Mouse (Mus musculus): ENCODE measurements at regions not wholly inside any gene's neighbourhood (a gene's known extent, or its start where the extent isn't known, plus 50 kb on each side); places are given as distances from the start of the nearest gene placed in this dataset.
A peak's percentile ranks its signal among the peaks of the same experiment; 100 is the strongest.

DNA sequence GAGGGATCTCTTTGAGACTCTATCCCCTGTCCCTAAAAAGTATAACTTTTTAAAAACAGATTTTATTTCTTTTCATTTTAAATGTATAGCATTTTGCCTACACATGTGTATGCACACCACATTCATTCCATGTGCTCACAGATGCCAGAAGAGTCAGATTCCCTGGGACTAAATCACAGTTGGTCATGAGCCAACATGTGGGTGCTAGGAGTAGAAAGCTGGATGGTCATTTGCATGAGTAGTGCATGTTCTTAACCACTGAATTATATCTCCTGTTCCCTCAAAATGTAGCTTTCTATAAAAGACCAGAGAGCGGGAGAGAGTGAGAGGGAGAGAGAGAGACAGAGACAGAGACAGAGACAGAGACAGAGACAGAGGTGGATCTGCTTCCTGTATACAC is 281.6 kb upstream of the Impad1 start:
- TF ChIP-seq CTCF (IDR thresholded peaks at IDR 0.05; ENCODE audit: borderline replicate concordance, extremely low read depth, insufficient read depth, insufficient read length): no peak
- no peak for TF ChIP-seq POLR2A (IDR thresholded peaks at IDR 0.05; ENCODE audit: borderline replicate concordance, extremely low read depth, insufficient read depth, insufficient read length, poor library complexity, severe bottlenecking)
- DNase-seq (ENCODE audit: low read depth): no peak

DNA sequence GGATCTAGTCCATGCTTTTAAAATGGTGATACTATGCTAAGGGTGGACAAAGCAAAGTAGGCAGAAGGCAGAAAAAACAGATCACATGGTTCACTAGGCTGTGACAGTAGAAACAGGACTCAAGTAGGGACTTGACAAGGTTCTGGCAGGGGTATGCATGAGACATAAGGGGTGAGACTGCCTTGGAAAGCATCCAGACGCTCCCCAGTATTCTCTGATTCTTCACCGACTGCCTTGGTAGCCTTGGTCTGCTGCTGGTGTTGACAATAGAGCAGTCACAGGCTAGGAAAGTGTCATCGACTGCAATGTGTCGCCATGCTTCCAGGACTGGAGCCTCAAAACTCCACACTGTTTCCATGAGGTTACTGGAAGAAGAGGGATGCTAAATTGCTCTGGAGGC is 278.1 kb upstream of the Impad1 start:
- TF ChIP-seq POLR2A (IDR thresholded peaks at IDR 0.05; ENCODE audit: borderline replicate concordance, extremely low read depth, insufficient read depth, insufficient read length, poor library complexity, severe bottlenecking) (no peak), CTCF (IDR thresholded peaks at IDR 0.05; ENCODE audit: borderline replicate concordance, extremely low read depth, insufficient read depth, insufficient read length) (no peak)
- DNase-seq (ENCODE audit: low read depth): peak; percentile 43

DNA sequence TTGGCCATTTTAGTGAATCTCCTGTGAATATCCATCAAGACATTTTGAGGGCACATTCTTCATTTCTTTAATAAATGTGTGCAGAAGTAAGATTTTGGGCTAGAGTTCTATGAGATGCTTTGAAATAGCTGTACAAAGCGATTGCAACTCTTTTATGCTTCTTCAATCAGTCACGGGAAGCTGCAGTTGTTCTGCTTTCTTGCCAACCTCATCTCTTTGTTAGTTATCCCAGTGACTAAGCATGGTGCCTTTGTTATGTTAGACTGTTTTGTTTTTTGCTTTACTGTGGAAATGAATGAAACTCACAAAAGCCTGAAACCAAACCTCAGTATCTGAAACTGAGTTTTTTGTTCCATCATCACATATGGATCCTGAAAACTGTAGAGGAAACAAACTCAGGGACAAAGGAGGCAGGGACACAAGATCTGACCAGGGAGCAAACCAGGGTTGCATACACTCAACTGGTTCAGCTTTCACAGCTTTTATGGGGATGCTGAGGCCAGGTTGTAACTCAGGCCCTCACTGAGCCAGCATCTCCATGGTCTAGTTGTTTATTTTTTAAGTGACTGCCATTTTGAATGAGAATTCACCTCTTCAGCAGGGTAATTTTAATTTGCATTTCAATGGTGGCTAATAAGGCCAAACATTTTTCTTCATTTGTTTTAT is 266.3 kb upstream of the Impad1 start:
- TF ChIP-seq POLR2A (IDR thresholded peaks at IDR 0.05; ENCODE audit: borderline replicate concordance, extremely low read depth, insufficient read depth, insufficient read length, poor library complexity, severe bottlenecking): no peak
- TF ChIP-seq CTCF (IDR thresholded peaks at IDR 0.05; ENCODE audit: borderline replicate concordance, extremely low read depth, insufficient read depth, insufficient read length): no peak
- peak; percentile 57 for DNase-seq (ENCODE audit: low read depth)

DNA sequence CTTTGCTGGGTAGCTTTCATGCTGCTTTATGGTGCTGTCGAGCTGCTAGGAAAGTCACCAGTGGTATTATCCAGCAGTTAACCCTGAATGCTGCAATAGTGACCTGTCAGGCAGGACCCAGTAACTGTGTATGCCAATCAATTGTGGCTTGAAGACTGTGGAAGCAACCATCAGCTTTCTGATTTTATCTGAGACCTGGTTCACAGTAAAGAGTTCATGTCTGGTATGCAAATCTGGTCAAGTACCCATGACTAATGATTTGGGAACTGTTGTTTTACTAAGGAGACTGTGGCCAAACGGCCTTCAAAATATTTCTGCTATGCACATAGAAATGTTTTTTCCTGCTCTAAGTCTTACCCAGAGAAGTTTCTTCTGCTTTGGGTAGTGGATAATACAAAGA is 236.8 kb upstream of the Impad1 start:
- DNase-seq (ENCODE audit: low read depth): no peak

DNA sequence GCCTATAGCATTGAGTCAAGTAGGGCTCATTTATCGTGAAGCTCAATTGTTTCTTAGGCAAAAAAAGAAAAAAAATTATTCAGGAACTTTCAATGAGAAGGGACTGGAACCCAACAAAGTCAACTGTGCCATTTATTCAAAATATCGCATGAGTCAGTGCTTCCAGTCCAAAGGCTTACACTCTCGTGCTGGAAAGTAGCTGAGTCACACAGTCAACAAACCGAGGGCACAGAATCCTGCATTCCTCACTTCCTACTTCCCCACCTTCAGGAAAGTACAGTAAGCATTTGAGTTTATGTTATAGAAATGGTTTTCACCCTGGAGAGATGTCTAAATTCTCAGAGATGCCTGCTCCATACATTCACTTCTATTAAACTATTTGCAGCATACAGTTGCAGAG is 194.3 kb upstream of the Impad1 start:
- no peak for DNase-seq (ENCODE audit: low read depth)
- TF ChIP-seq POLR2A (IDR thresholded peaks at IDR 0.05; ENCODE audit: borderline replicate concordance, extremely low read depth, insufficient read depth, insufficient read length, poor library complexity, severe bottlenecking): no peak
- no peak for TF ChIP-seq CTCF (IDR thresholded peaks at IDR 0.05; ENCODE audit: borderline replicate concordance, extremely low read depth, insufficient read depth, insufficient read length)

More for the DNA sequence above, 236.8 kb upstream of the Impad1 start:
- TF ChIP-seq CTCF (IDR thresholded peaks at IDR 0.05; ENCODE audit: borderline replicate concordance, extremely low read depth, insufficient read depth, insufficient read length) (no peak), POLR2A (IDR thresholded peaks at IDR 0.05; ENCODE audit: borderline replicate concordance, extremely low read depth, insufficient read depth, insufficient read length, poor library complexity, severe bottlenecking) (no peak)

DNA sequence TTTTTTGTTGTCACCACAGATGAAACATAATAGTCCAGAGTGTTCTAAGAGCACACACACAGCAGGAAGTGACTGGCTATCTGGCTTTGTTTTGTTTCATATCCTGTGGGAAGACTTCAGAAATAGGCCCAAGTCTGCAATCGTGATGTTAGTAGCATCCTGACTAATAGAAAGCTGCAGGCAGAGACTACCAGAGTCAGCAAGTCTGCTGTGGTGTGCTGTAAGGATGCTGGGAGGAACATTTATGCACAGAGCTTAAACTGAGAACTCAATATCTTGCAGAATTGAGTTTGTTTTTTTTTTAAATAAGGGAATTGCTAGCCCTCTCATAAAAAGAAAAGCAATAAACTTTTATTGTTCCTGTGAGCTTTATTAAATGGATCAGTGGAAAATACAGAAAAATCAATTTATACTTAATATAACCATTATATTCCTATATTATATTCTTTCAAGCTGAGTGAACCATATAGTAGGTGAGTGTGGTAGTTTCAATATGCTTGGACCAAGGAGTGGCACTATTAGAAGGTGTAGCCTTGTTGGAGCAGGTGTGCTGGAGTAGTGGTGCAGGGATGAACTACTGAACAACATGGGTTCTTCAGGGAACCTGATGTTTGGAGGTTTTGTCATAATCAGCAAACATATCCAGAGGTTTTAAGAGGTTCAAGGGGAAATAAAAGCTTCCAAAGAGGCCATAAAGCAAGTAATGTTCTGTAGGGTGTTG is 190.5 kb upstream of the Impad1 start:
- DNase-seq (ENCODE audit: low read depth): peak; percentile 1
- no peak for TF ChIP-seq POLR2A (IDR thresholded peaks at IDR 0.05; ENCODE audit: borderline replicate concordance, extremely low read depth, insufficient read depth, insufficient read length, poor library complexity, severe bottlenecking)
- no peak for TF ChIP-seq CTCF (IDR thresholded peaks at IDR 0.05; ENCODE audit: borderline replicate concordance, extremely low read depth, insufficient read depth, insufficient read length)

DNA sequence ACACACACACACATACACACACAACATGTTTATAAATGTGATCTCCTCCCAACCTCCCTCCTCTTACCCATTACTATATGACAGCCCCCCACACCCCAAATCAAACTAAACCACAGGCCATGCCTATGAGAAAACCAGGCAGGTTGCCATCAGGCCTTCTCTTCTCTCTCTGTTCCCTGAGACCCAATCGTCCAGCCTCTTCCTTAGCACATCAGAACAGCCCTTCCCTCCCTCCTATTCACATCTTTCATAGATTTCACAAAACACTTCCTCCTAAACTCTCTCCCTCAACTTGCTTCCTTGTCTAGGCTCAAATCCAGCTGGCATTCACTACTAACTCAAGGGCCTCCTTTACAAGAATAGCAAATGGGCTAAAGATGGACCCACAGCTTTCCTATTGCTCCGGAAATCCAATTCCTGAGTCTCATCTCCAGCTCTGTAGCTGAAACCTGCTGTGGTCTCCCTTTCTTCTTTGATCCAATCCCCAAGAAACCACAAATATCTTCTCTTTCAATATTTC is 178.7 kb upstream of the Impad1 start:
- DNase-seq (ENCODE audit: low read depth): peak; percentile 5
- no peak for TF ChIP-seq CTCF (IDR thresholded peaks at IDR 0.05; ENCODE audit: borderline replicate concordance, extremely low read depth, insufficient read depth, insufficient read length)
- TF ChIP-seq POLR2A (IDR thresholded peaks at IDR 0.05; ENCODE audit: borderline replicate concordance, extremely low read depth, insufficient read depth, insufficient read length, poor library complexity, severe bottlenecking): no peak

DNA sequence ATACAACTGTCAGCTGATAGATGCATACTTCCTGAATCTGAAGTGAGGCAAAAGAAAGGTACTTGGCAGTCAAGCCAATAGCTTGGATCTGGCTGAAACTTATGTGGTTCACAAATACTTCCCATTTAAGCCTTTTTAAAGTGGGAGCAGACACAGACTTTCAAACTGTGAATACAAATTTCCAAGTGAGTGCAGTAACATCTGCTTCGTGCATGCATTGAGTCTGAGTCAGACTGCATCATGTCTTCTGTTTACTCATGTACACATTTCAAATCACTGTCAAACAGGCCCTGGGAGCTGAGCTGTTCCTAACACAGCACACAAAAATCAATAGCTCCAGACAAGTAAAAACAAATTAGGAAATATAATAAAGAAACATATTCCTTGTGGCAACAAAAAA is 155.8 kb upstream of the Impad1 start:
- TF ChIP-seq POLR2A (IDR thresholded peaks at IDR 0.05; ENCODE audit: borderline replicate concordance, extremely low read depth, insufficient read depth, insufficient read length, poor library complexity, severe bottlenecking) (no peak), CTCF (IDR thresholded peaks at IDR 0.05; ENCODE audit: borderline replicate concordance, extremely low read depth, insufficient read depth, insufficient read length) (no peak)
- DNase-seq (ENCODE audit: low read depth): peak; percentile 59

DNA sequence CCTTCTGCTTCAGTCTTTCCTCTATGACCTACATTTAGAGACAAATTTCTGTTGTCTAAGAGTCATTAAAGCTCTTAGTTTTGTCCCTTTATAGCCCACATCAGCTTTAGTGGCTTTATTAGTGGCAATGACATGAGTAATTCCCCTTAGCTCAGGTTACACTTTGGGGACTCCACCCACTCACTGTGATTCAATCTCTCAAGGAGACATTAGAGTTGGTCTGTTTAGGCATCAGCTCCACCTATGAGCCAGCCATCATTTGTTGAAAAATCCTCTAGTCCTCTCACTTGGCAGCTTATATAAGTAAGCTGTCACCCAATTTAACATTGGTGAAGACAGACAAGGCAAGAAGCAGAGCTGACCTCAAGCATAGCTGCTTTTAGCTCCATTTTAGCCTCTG is 151.3 kb upstream of the Impad1 start:
- TF ChIP-seq CTCF (IDR thresholded peaks at IDR 0.05; ENCODE audit: borderline replicate concordance, extremely low read depth, insufficient read depth, insufficient read length): no peak
- no peak for TF ChIP-seq POLR2A (IDR thresholded peaks at IDR 0.05; ENCODE audit: borderline replicate concordance, extremely low read depth, insufficient read depth, insufficient read length, poor library complexity, severe bottlenecking)

DNA sequence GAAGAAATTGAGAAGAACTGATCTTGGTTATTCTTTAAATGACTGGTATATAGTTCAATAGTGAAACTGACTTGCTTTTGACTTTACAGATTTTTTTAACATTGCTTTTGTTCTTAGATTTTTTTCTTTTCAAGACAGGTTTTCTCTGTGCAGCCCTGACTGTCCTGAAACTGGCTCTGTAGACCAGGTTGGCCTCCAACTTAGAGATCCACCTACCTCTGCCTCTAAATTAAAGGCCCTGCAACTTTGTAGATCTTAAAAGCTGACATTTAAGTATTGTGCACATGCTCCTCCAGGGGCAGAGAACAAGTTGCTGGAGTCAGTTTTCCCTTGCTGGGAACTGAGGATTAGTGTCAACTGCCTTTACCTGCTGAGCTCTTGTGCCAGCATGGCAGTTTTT is 132.6 kb upstream of the Impad1 start:
- TF ChIP-seq CTCF (IDR thresholded peaks at IDR 0.05; ENCODE audit: borderline replicate concordance, extremely low read depth, insufficient read depth, insufficient read length) (no peak), POLR2A (IDR thresholded peaks at IDR 0.05; ENCODE audit: borderline replicate concordance, extremely low read depth, insufficient read depth, insufficient read length, poor library complexity, severe bottlenecking) (no peak)
- DNase-seq (ENCODE audit: low read depth): no peak

More for the DNA sequence above, 151.3 kb upstream of the Impad1 start:
- DNase-seq (ENCODE audit: low read depth): no peak

DNA sequence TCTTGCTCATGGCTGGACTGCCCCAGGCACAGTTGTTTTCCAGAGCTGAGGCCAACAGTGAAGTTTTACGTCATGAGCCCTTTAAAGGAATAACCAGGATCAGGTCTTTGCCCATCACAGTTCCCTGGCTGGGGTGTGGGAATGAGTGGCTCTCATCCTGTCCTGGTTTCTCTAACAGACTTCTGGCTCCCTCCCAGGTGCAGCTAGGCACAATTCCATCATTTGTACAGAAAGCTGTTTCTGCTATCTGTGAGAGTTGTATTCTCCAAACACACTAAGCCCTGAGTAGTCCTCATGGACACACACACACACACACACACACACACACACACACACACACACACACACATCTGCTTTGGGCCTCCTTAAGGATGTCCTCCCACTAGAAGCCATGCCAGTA is 127.1 kb upstream of the Impad1 start:
- TF ChIP-seq POLR2A (IDR thresholded peaks at IDR 0.05; ENCODE audit: borderline replicate concordance, extremely low read depth, insufficient read depth, insufficient read length, poor library complexity, severe bottlenecking) (no peak), CTCF (IDR thresholded peaks at IDR 0.05; ENCODE audit: borderline replicate concordance, extremely low read depth, insufficient read depth, insufficient read length) (no peak)
- no peak for DNase-seq (ENCODE audit: low read depth)

DNA sequence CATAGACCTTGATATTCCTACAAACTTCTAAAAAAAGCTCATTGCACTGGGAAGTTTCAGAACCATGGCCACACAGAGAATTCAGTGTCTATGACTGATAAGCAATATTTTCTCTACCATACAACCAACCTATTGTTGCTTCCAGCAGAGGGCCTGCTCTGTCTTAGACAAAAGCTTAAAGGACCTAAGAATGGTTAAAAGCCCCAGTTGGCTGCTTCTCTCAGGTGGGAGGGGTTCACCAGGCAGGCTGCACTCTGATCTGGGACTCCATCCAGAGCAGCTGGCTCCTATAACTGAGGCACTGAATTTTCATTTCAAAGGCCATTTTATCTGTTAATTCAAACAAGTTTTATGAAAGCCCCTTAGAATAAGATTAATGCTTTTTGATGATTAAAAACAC is 82.1 kb upstream of the Impad1 start:
- DNase-seq (ENCODE audit: low read depth): peak; percentile 74
- TF ChIP-seq POLR2A (IDR thresholded peaks at IDR 0.05; ENCODE audit: borderline replicate concordance, extremely low read depth, insufficient read depth, insufficient read length, poor library complexity, severe bottlenecking) (no peak), CTCF (IDR thresholded peaks at IDR 0.05; ENCODE audit: borderline replicate concordance, extremely low read depth, insufficient read depth, insufficient read length) (no peak)

Data from brain, embryonic 14.5 days (tissue).